Mouse (Mus musculus) myocyte (in vitro differentiated cells): ENCODE results near the gene Adcyap1r1. TPM values are rescaled to one million over a fixed set of nuclear protein-coding genes. Genes with fewer than 3 reads are reported as not detected.

Source experiments
- H3K27me3 ChIP-seq: one replicate; pipeline ENCODE4 v1.6.1; 2011; ENCODE audit not compliant: control insufficient read depth, insufficient read depth, insufficient read length
- H3K36me3 ChIP-seq: one replicate; pipeline ENCODE4 v1.6.1; 2011; ENCODE audit not compliant: control insufficient read depth, insufficient read depth
- H3K4me2 ChIP-seq: one replicate; pipeline ENCODE4 v1.6.1; 2011; ENCODE audit warnings: low read depth, control low read depth
- H3K4me3 ChIP-seq: one replicate; pipeline ENCODE4 v1.5.1; 2011; ENCODE audit warnings: mild to moderate bottlenecking, control low read depth, moderate library complexity
- H3K79me2 ChIP-seq: one replicate; pipeline ENCODE4 v1.6.1; 2011; ENCODE audit not compliant: control insufficient read depth, insufficient read depth
- H3ac ChIP-seq: one replicate; pipeline ENCODE4 v1.6.1; 2011; ENCODE audit not compliant: control insufficient read depth, insufficient read length
- CEBPB ChIP-seq: IDR thresholded peaks from 2 replicates; pipeline ENCODE4 v1.6.1; 2011; ENCODE audit warnings: mild to moderate bottlenecking, moderate library complexity; ENCODE audit not compliant: poor library complexity, insufficient read depth, severe bottlenecking
- E2F4 ChIP-seq: IDR thresholded peaks from one replicate; pipeline ENCODE4 v1.6.1; 2011; ENCODE audit warnings: mild to moderate bottlenecking, control low read depth, moderate library complexity; ENCODE audit not compliant: insufficient read depth
- MAX ChIP-seq: IDR thresholded peaks from one replicate; pipeline ENCODE4 v1.6.1; 2011; ENCODE audit warnings: low read depth, mild to moderate bottlenecking, control low read depth
- MYOD1 ChIP-seq, 3 experiments: IDR thresholded peaks; one replicate each; pipeline ENCODE4 v1.6.1; 2011; ENCODE audit warnings: control low read depth in 2 of 3, low read depth in 2 of 3, mild to moderate bottlenecking in 2 of 3, moderate library complexity in 1 of 3; ENCODE audit not compliant: insufficient read length in 2 of 3, control insufficient read depth in 1 of 3
- MYOG ChIP-seq, 3 experiments: IDR thresholded peaks; one replicate each; pipeline ENCODE4 v1.6.1; 2011; ENCODE audit warnings: control low read depth in 2 of 3, low read depth in 2 of 3, mild to moderate bottlenecking in 2 of 3; ENCODE audit not compliant: insufficient read length in 2 of 3, control insufficient read depth in 1 of 3, insufficient read depth in 1 of 3
- POLR2A ChIP-seq: IDR thresholded peaks from one replicate; pipeline ENCODE4 v1.6.1; 2011; ENCODE audit warnings: low read depth, mild to moderate bottlenecking, control low read depth, moderate library complexity; ENCODE audit not compliant: insufficient read length
- POLR2AphosphoS2 ChIP-seq: IDR thresholded peaks from one replicate; pipeline ENCODE4 v1.6.1; 2011; ENCODE audit warnings: low read depth, control low read depth; ENCODE audit not compliant: insufficient read length
- REST ChIP-seq: IDR thresholded peaks from one replicate; pipeline ENCODE4 v1.6.1; 2011; ENCODE audit warnings: mild to moderate bottlenecking, control low read depth, moderate library complexity; ENCODE audit not compliant: insufficient read depth, insufficient read length
- SRF ChIP-seq: IDR thresholded peaks from one replicate; pipeline ENCODE4 v1.6.1; 2011; ENCODE audit warnings: low read depth; ENCODE audit not compliant: control insufficient read depth, insufficient read length
- TCF12 ChIP-seq: IDR thresholded peaks from one replicate; pipeline ENCODE4 v1.6.1; 2011; ENCODE audit warnings: mild to moderate bottlenecking, control low read depth; ENCODE audit not compliant: poor library complexity, insufficient read depth, severe bottlenecking
- TCF3 ChIP-seq: IDR thresholded peaks from one replicate; pipeline ENCODE4 v1.6.1; 2011; ENCODE audit warnings: low read depth, control low read depth; ENCODE audit not compliant: insufficient read length
- USF1 ChIP-seq: IDR thresholded peaks from one replicate; pipeline ENCODE4 v1.6.1; 2011; ENCODE audit warnings: low read depth, mild to moderate bottlenecking, control low read depth, moderate library complexity
- polyA plus RNA-seq: library from polyadenylated mRNA; unstranded; fragments of >200 nt; fragmentation: generic; extraction: Trizol; gene quantifications from one replicate; pipeline ENCODE4 v1.2.1, GENCODE M21; 2012; ENCODE audit warnings: missing spikeins

The Adcyap1r1 gene
- polyA plus RNA-seq, 1 experiment = not detected

GRCm38 (mm10) chr6:55520237-55521095, 68.7 kb downstream of the Adcyap1r1 start:
- no peaks in the 10 kb centered on the region for H3K27me3 ChIP-seq
- no peaks in the 10 kb centered on the region for H3K79me2 ChIP-seq
- H3K4me2 ChIP-seq = no peak overlapping the region
- H3ac ChIP-seq = no peak overlapping the region
- no peaks in the 10 kb centered on the region for H3K36me3 ChIP-seq
- no peak overlapping the region for H3K4me3 ChIP-seq
- no peak for TF ChIP-seq TCF3
- no peak for TF ChIP-seq USF1
- no peak for TF ChIP-seq REST
- TF ChIP-seq E2F4 = no peak
- TF ChIP-seq POLR2AphosphoS2 = no peak
- TF ChIP-seq CEBPB = no peak
- TF ChIP-seq SRF = no peak
- TF ChIP-seq TCF12 = no peak

GRCm38 (mm10) chr6:55536469-55536868, 84.7 kb downstream of the Adcyap1r1 start:
- Histone ChIP-seq H3K79me2 (no peaks in the 10 kb centered on the region), H3K4me2 (no peak overlapping the region), H3K4me3 (no peak overlapping the region), H3ac (no peak overlapping the region), H3K36me3 (no peaks in the 10 kb centered on the region), H3K27me3 (peaks cover 5% of the 10 kb centered on the region)
- TF ChIP-seq USF1 (no peak), POLR2AphosphoS2 (no peak), MYOD1 (IDR thresholded peaks at IDR 0.05; ENCODE audit: control insufficient read depth in 1 of 3, insufficient read length in 2 of 3, low read depth in 2 of 3) (no peak), E2F4 (no peak), POLR2A (no peak), TCF3 (no peak), REST (no peak), CEBPB (no peak), TCF12 (no peak), MAX (no peak), MYOG (IDR thresholded peaks at IDR 0.05; ENCODE audit: control insufficient read depth in 1 of 3, insufficient read depth in 1 of 3, insufficient read length in 2 of 3, low read depth in 2 of 3) (no peak), SRF (no peak)

GRCm38 (mm10) chr6:55539196-55539595, 87.4 kb downstream of the Adcyap1r1 start:
- TF ChIP-seq POLR2A (no peak), TCF3 (no peak), POLR2AphosphoS2 (no peak), SRF (no peak), TCF12 (no peak), CEBPB (no peak), E2F4 (no peak), REST (no peak), USF1 (no peak), MYOD1 (IDR thresholded peaks at IDR 0.05; ENCODE audit: control insufficient read depth in 1 of 3, insufficient read length in 2 of 3, low read depth in 2 of 3) (no peak), MYOG (IDR thresholded peaks at IDR 0.05; ENCODE audit: control insufficient read depth in 1 of 3, insufficient read depth in 1 of 3, insufficient read length in 2 of 3, low read depth in 2 of 3) (no peak), MAX (no peak)
- no peak overlapping the region for H3ac ChIP-seq
- H3K79me2 ChIP-seq = no peaks in the 10 kb centered on the region
- no peak overlapping the region for H3K4me3 ChIP-seq
- H3K36me3 ChIP-seq = no peaks in the 10 kb centered on the region
- peaks cover 5% of the 10 kb centered on the region for H3K27me3 ChIP-seq
- H3K4me2 ChIP-seq = no peak overlapping the region

DNA sequence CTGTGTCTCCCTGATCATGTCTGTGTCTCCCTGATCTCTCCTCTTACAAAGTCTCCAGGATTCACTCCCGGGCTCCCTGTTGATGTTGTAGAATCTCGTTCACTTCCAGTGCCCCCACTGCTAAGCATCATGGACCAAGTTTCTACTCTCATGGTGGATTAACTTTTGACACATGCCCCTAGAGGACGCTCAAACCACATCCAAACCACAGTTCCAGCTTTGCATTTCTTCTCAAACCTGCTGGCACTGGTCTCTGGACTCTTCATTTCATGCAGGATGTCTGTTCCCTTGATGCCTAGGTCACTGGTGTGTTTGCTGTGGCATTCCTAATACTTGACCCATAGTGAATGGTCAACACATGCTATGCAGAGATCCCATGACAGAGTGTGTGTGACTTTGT, 90.6 kb downstream of the Adcyap1r1 start:
- H3K79me2 ChIP-seq = no peaks in the 10 kb centered on the region
- no peak overlapping the region for H3ac ChIP-seq
- TF ChIP-seq TCF3 (no peak), E2F4 (no peak), MYOD1 (IDR thresholded peaks at IDR 0.05; ENCODE audit: control insufficient read depth in 1 of 3, insufficient read length in 2 of 3, low read depth in 2 of 3) (no peak), MAX (no peak), POLR2AphosphoS2 (no peak), SRF (no peak), USF1 (no peak), REST (no peak)
- H3K27me3 ChIP-seq = peaks cover 5% of the 10 kb centered on the region
- H3K4me3 ChIP-seq = no peak overlapping the region
- H3K36me3 ChIP-seq = no peaks in the 10 kb centered on the region
- H3K4me2 ChIP-seq = no peak overlapping the region

DNA sequence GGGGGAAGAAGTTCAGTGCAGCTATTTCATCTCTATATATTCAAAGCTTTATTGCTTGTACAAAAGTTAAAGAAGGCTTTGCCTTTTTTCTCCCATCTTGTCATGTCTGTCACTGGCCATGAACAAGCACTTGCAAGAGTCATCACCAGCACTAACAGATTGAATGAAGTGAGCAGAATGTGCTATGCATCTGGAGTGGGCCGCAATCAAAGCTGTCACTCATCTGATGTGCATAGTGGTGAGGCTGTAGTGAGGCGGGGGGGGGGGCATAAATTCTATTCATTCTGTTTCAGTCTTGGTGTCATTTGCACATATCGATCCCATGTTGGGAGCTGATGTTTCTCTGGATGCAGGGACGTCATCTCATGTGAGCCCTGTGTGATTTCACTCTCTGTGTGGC, 91.6 kb downstream of the Adcyap1r1 start:
- Histone ChIP-seq H3K4me3 (no peak overlapping the region), H3K4me2 (no peak overlapping the region), H3K79me2 (no peaks in the 10 kb centered on the region), H3K27me3 (peaks cover 5% of the 10 kb centered on the region), H3K36me3 (no peaks in the 10 kb centered on the region), H3ac (no peak overlapping the region)
- TF ChIP-seq TCF12 (no peak), MYOG (IDR thresholded peaks at IDR 0.05; ENCODE audit: control insufficient read depth in 1 of 3, insufficient read depth in 1 of 3, insufficient read length in 2 of 3, low read depth in 2 of 3) (no peak), POLR2A (no peak), E2F4 (no peak), REST (no peak), MYOD1 (IDR thresholded peaks at IDR 0.05; ENCODE audit: control insufficient read depth in 1 of 3, insufficient read length in 2 of 3, low read depth in 2 of 3) (no peak), MAX (no peak), TCF3 (no peak), USF1 (no peak), SRF (no peak), CEBPB (no peak), POLR2AphosphoS2 (no peak)
